Mouse (Mus musculus): ENCODE data around the gene Gria4. TPM values are rescaled to one million over a fixed set of nuclear protein-coding genes. Genes with fewer than 3 reads are reported as not detected.

Gria4 gene
- polyA plus RNA-seq, 1 experiment from 2014 or later = 6.0 TPM

- DNase-seq (ENCODE audit: low spot score) (no peak), ATAC-seq (replicated peaks; ENCODE audit: low FRiP score, low TSS enrichment, low read depth) (no peak)
- Histone ChIP-seq H3K4me2 (ENCODE audit: low read length) (no peak overlapping the region), H3K27ac (ENCODE audit: low read depth) (no peak overlapping the region), H3K9ac (ENCODE audit: low read length) (no peak overlapping the region), H3K27me3 (replicated peaks; ENCODE audit: control insufficient read depth, insufficient read depth, low read length) (no peaks in the 10 kb centered on the region), H3K4me1 (replicated peaks; ENCODE audit: control insufficient read depth, insufficient read depth, low read length) (no peaks in the 10 kb centered on the region), H3K36me3 (ENCODE audit: control insufficient read depth, insufficient read depth, low read length) (no peaks in the 10 kb centered on the region), H3K4me3 (ENCODE audit: low read depth, low read length) (no peak overlapping the region), H3K9me3 (ENCODE audit: control insufficient read depth, low read length) (no peaks in the 10 kb centered on the region)
- WGBS = 81% methylated on average over 4 of the region's 4 CpGs
These were observed 164.1 kb downstream of the Gria4 start for GRCm38 (mm10) chr9:4631910-4632309.

DNA sequence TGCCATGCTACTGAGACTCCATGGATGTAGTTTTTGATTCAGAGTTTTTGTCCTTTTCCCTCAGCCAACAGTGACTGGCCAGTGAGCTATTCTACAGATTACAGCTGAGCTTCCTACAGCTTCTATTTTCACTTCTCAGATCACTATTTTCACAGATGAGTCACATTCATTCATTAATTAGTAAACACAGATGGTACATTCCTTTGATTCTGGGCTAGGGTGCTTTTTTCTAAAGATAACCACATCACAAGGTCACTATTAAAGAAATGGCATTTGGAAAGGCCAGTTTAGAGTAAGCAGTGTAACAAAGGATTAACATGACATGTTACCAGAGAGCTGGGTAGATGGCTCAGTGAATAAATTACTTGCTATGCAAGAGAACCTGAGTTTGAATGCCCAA is 180.7 kb downstream of the Gria4 start:
- H3K27me3 ChIP-seq (replicated peaks; ENCODE audit: control insufficient read depth, insufficient read depth, low read length) = no peaks in the 10 kb centered on the region
- no peaks in the 10 kb centered on the region for H3K9me3 ChIP-seq (ENCODE audit: control insufficient read depth, low read length)
- H3K27ac ChIP-seq (ENCODE audit: low read depth) = no peak overlapping the region
- no peak overlapping the region for H3K4me2 ChIP-seq (ENCODE audit: low read length)
- H3K4me1 ChIP-seq (replicated peaks; ENCODE audit: control insufficient read depth, insufficient read depth, low read length) = no peaks in the 10 kb centered on the region
- ATAC-seq (replicated peaks; ENCODE audit: low FRiP score, low TSS enrichment, low read depth) (no peak), DNase-seq (ENCODE audit: low spot score) (no peak)
- H3K9ac ChIP-seq (ENCODE audit: low read length) = no peak overlapping the region
- H3K4me3 ChIP-seq (ENCODE audit: low read depth, low read length) = no peak overlapping the region
- H3K36me3 ChIP-seq (ENCODE audit: control insufficient read depth, insufficient read depth, low read length) = no peaks in the 10 kb centered on the region

DNA sequence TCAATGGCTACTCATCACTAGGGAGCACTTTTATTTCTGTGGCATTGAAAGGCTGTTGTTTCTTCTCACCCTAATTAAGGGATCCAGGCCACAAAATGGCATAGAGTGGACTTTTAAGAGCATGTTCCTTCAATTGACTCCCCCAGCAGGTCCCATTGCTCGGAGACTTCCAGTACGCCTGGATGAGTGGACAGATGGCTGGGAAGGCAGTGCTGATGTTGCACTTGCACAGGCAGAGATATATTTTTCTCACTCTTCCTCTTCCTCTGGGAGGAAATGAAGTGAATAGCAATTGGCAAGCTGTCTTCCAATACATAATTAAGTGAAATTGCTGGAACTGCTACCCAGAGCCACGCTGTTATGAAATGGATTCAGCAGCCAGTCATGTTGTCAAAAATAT is 190.7 kb downstream of the Gria4 start:
- Histone ChIP-seq H3K9ac (ENCODE audit: low read length) (no peak overlapping the region), H3K27me3 (replicated peaks; ENCODE audit: control insufficient read depth, insufficient read depth, low read length) (no peaks in the 10 kb centered on the region), H3K27ac (ENCODE audit: low read depth) (no peak overlapping the region), H3K9me3 (ENCODE audit: control insufficient read depth, low read length) (no peaks in the 10 kb centered on the region), H3K4me1 (replicated peaks; ENCODE audit: control insufficient read depth, insufficient read depth, low read length) (no peaks in the 10 kb centered on the region), H3K36me3 (ENCODE audit: control insufficient read depth, insufficient read depth, low read length) (no peaks in the 10 kb centered on the region), H3K4me3 (ENCODE audit: low read depth, low read length) (no peak overlapping the region), H3K4me2 (ENCODE audit: low read length) (no peak overlapping the region)
- 85% methylated on average over 3 of the region's 3 CpGs for WGBS
- no peak for DNase-seq (ENCODE audit: low spot score)
- no peak for ATAC-seq (replicated peaks; ENCODE audit: low FRiP score, low TSS enrichment, low read depth)

DNA sequence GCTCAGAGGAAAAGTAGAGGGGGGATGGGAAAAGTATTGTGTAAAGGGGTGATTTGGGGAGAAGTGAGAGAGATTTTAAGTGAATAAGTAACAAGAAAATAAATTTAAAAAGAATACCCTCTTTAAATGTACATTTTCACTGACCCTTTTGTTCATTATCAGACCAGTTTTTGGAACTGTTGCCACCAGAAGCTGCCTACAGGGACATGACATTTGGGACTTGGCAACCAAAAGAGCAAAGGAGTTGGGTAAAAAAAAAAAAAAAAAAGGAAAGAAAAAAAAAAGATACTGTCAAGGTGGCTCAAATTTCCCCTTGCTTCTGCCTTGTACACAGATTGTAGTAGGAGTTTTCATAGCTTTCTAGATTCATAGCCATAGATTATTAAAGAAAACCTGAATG is 191.8 kb downstream of the Gria4 start:
- Histone ChIP-seq H3K9me3 (ENCODE audit: control insufficient read depth, low read length) (no peaks in the 10 kb centered on the region), H3K4me2 (ENCODE audit: low read length) (no peak overlapping the region), H3K27ac (ENCODE audit: low read depth) (no peak overlapping the region), H3K36me3 (ENCODE audit: control insufficient read depth, insufficient read depth, low read length) (no peaks in the 10 kb centered on the region), H3K27me3 (replicated peaks; ENCODE audit: control insufficient read depth, insufficient read depth, low read length) (no peaks in the 10 kb centered on the region), H3K9ac (ENCODE audit: low read length) (no peak overlapping the region), H3K4me1 (replicated peaks; ENCODE audit: control insufficient read depth, insufficient read depth, low read length) (no peaks in the 10 kb centered on the region), H3K4me3 (ENCODE audit: low read depth, low read length) (no peak overlapping the region)
- ATAC-seq (replicated peaks; ENCODE audit: low FRiP score, low TSS enrichment, low read depth) (no peak), DNase-seq (ENCODE audit: low spot score) (no peak)

DNA sequence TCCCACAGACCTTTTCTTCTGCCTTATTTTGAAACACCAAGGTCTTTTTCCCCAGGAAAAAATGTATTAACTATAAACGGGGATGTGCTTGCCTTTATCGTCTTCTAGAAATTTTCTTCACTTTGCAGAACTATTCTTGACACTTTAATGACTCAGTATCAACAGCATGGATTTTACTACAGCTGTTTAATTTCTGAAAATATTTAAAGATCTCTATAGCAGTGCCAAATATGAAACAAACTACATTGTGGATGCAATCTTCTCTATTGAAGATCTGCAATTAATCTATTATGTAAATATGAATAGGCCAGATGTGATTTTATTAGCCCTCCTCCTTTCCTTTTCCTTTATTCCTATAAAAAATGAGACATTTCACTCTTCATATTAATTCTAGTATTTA is 194.2 kb downstream of the Gria4 start:
- Histone ChIP-seq H3K4me2 (ENCODE audit: low read length) (no peak overlapping the region), H3K36me3 (ENCODE audit: control insufficient read depth, insufficient read depth, low read length) (no peaks in the 10 kb centered on the region), H3K27ac (ENCODE audit: low read depth) (no peak overlapping the region), H3K27me3 (replicated peaks; ENCODE audit: control insufficient read depth, insufficient read depth, low read length) (no peaks in the 10 kb centered on the region), H3K4me1 (replicated peaks; ENCODE audit: control insufficient read depth, insufficient read depth, low read length) (no peaks in the 10 kb centered on the region), H3K4me3 (ENCODE audit: low read depth, low read length) (no peak overlapping the region), H3K9me3 (ENCODE audit: control insufficient read depth, low read length) (no peaks in the 10 kb centered on the region), H3K9ac (ENCODE audit: low read length) (no peak overlapping the region)
- DNase-seq (ENCODE audit: low spot score) = no peak
- WGBS = 73% methylated on average over 2 of the region's 2 CpGs
- no peak for ATAC-seq (replicated peaks; ENCODE audit: low FRiP score, low TSS enrichment, low read depth)

DNA sequence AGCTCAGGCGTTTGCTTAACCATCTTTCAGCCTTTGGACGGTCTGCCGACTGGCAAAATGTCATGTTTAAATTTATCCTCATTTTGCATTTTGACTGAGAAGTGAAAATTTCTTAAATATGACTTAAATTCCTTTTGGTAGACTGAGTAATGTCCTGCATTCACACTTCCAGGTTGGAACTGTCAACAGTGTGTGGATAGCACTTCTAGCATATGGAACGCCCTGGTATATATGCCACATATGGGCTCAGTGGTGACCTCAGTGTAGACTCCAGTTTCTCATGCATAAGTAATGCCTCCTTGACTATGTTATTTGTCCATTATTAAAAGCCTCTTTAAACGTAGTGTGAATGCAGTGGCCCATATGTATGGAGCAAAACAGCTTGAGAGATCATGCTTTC is 222.4 kb downstream of the Gria4 start:
- WGBS = 82% methylated on average over 5 of the region's 5 CpGs
- ATAC-seq (replicated peaks; ENCODE audit: low FRiP score, low TSS enrichment, low read depth) (no peak), DNase-seq (ENCODE audit: low spot score) (no peak)
- Histone ChIP-seq H3K27me3 (replicated peaks; ENCODE audit: control insufficient read depth, insufficient read depth, low read length) (no peaks in the 10 kb centered on the region), H3K27ac (ENCODE audit: low read depth) (no peak overlapping the region), H3K4me2 (ENCODE audit: low read length) (no peak overlapping the region), H3K9ac (ENCODE audit: low read length) (no peak overlapping the region), H3K4me3 (ENCODE audit: low read depth, low read length) (no peak overlapping the region), H3K36me3 (ENCODE audit: control insufficient read depth, insufficient read depth, low read length) (no peaks in the 10 kb centered on the region), H3K9me3 (ENCODE audit: control insufficient read depth, low read length) (no peaks in the 10 kb centered on the region), H3K4me1 (replicated peaks; ENCODE audit: control insufficient read depth, insufficient read depth, low read length) (no peaks in the 10 kb centered on the region)

GRCm38 (mm10) chr9:4555415-4555959 is 240.5 kb downstream of the Gria4 start:
- H3K4me1 ChIP-seq (replicated peaks; ENCODE audit: control insufficient read depth, insufficient read depth, low read length) = no peaks in the 10 kb centered on the region
- H3K27ac ChIP-seq (ENCODE audit: low read depth) = no peak overlapping the region
- H3K4me3 ChIP-seq (ENCODE audit: low read depth, low read length) = no peak overlapping the region
- no peak overlapping the region for H3K9ac ChIP-seq (ENCODE audit: low read length)
- no peak overlapping the region for H3K4me2 ChIP-seq (ENCODE audit: low read length)
- H3K36me3 ChIP-seq (ENCODE audit: control insufficient read depth, insufficient read depth, low read length) = no peaks in the 10 kb centered on the region
- DNase-seq (ENCODE audit: low spot score) (no peak), ATAC-seq (replicated peaks; ENCODE audit: low FRiP score, low TSS enrichment, low read depth) (no peak)
- no peaks in the 10 kb centered on the region for H3K27me3 ChIP-seq (replicated peaks; ENCODE audit: control insufficient read depth, insufficient read depth, low read length)
- WGBS = 48% methylated on average over 4 of the region's 4 CpGs
- H3K9me3 ChIP-seq (ENCODE audit: control insufficient read depth, low read length) = no peaks in the 10 kb centered on the region

- DNase-seq (ENCODE audit: low spot score) = no peak
- Histone ChIP-seq H3K4me3 (ENCODE audit: low read depth, low read length) (no peak overlapping the region), H3K9me3 (ENCODE audit: control insufficient read depth, low read length) (no peaks in the 10 kb centered on the region), H3K36me3 (ENCODE audit: control insufficient read depth, insufficient read depth, low read length) (no peaks in the 10 kb centered on the region), H3K4me2 (ENCODE audit: low read length) (no peak overlapping the region), H3K9ac (ENCODE audit: low read length) (no peak overlapping the region), H3K27ac (ENCODE audit: low read depth) (no peak overlapping the region), H3K27me3 (replicated peaks; ENCODE audit: control insufficient read depth, insufficient read depth, low read length) (no peaks in the 10 kb centered on the region), H3K4me1 (replicated peaks; ENCODE audit: control insufficient read depth, insufficient read depth, low read length) (no peaks in the 10 kb centered on the region)
- ATAC-seq (replicated peaks; ENCODE audit: low FRiP score, low TSS enrichment, low read depth) = no peak
- WGBS = 60% methylated on average over 1 of the region's 1 CpGs
These were observed 256.8 kb downstream of the Gria4 start for GRCm38 (mm10) chr9:4539218-4539617.

DNA sequence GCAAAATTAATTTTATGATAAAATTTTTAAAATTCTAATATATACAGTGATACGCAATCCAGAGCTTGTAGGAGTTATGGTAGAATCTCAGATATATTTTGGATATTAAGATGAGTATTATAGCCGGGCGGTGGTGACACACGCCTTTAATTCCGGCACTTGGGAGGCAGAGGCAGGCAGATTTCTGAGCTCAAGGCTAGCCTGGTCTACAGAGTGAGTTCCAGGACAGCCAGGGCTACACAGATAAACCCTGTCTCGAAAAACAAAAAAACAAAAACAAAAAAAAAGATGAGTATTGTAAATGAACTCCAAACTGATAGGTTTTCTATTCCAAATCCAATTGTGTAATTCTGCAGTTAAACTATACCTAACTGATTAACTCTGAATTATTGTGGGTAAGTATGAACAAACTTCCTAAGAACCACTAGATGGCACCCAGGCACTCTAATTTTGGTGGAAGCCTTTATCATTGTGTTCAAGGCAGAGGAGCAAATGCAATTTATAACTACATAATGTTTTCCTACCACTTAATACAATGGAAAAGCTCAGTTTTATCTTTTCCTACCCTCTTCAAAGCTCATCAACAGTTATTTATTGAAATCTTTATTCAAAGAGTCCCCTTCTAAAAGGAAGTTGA is 259.4 kb downstream of the Gria4 start:
- DNase-seq (ENCODE audit: low spot score) = no peak

More for the DNA sequence above, 259.4 kb downstream of the Gria4 start:
- no peaks in the 10 kb centered on the region for H3K4me1 ChIP-seq (replicated peaks; ENCODE audit: control insufficient read depth, insufficient read depth, low read length)
- H3K4me2 ChIP-seq (ENCODE audit: low read length) = no peak overlapping the region
- no peak overlapping the region for H3K27ac ChIP-seq (ENCODE audit: low read depth)
- no peaks in the 10 kb centered on the region for H3K27me3 ChIP-seq (replicated peaks; ENCODE audit: control insufficient read depth, insufficient read depth, low read length)
- 91% methylated on average over 6 of the region's 6 CpGs for WGBS
- ATAC-seq (replicated peaks; ENCODE audit: low FRiP score, low TSS enrichment, low read depth) = no peak
- H3K9ac ChIP-seq (ENCODE audit: low read length) = no peak overlapping the region
- H3K4me3 ChIP-seq (ENCODE audit: low read depth, low read length) = no peak overlapping the region
- H3K36me3 ChIP-seq (ENCODE audit: control insufficient read depth, insufficient read depth, low read length) = no peaks in the 10 kb centered on the region
- no peaks in the 10 kb centered on the region for H3K9me3 ChIP-seq (ENCODE audit: control insufficient read depth, low read length)

Measured in intestine, embryonic 14.5 days (tissue).